Mouse (Mus musculus) limb, embryonic 15.5 days (tissue): Measurements from ENCODE around the gene Gkn2. TPM values are rescaled to one million over a fixed set of nuclear protein-coding genes. Genes with fewer than 3 reads are reported as not detected.

Experiments
- ATAC-seq: fragments of 200-750 bp; cut with Nextera tagmentation; 2 replicates; pipeline ENCODE4 v1.8.0; 2017; ENCODE audit warnings: low read depth, moderate TSS enrichment; ENCODE audit not compliant: insufficient number of reproducible peaks, low FRiP score, low TSS enrichment
- H3K27ac ChIP-seq: fragments of 300-500 bp; sonication (generic); 2 replicates; pipeline ENCODE4 v1.5.1; 2015; ENCODE audit warnings: moderate library complexity, mild to moderate bottlenecking, inconsistent platforms
- H3K27me3 ChIP-seq: fragments of 300-500 bp; sonication (generic); 2 replicates; pipeline ENCODE4 v1.6.1; 2015; ENCODE audit warnings: inconsistent platforms
- H3K36me3 ChIP-seq: fragments of 300-500 bp; sonication (generic); 2 replicates; pipeline ENCODE4 v1.6.1; 2015; ENCODE audit warnings: inconsistent platforms
- H3K4me1 ChIP-seq: fragments of 300-500 bp; sonication (generic); 2 replicates; pipeline ENCODE4 v1.6.1; 2015; ENCODE audit warnings: inconsistent platforms
- H3K4me2 ChIP-seq: fragments of 300-500 bp; sonication (generic); 2 replicates; pipeline ENCODE4 v1.6.1; 2015; ENCODE audit warnings: mild to moderate bottlenecking, inconsistent platforms
- H3K4me3 ChIP-seq: fragments of 300-500 bp; sonication (generic); 2 replicates; pipeline ENCODE4 v1.5.1; 2015; ENCODE audit warnings: mild to moderate bottlenecking, inconsistent platforms
- H3K9ac ChIP-seq: fragments of 300-500 bp; sonication (generic); 2 replicates; pipeline ENCODE4 v1.6.1; 2015; ENCODE audit warnings: inconsistent platforms
- H3K9me3 ChIP-seq: fragments of 300-500 bp; sonication (generic); 2 replicates; pipeline ENCODE4 v1.6.1; 2016; ENCODE audit warnings: inconsistent platforms
- WGBS: fragments of 180-500 bp; shearing (Covaris S2); methylation state at CpG from one replicate; pipeline ENCODE4 v1.1.7; 2015; 5-methylcytosine and 5-hydroxymethylcytosine counted together
- polyA plus RNA-seq: library from polyadenylated mRNA; unstranded; fragments of >200 nt; fragmentation: Nextera tagmentation; extraction: Ambion mirVana; gene quantifications from 2 replicates; pipeline ENCODE4 v1.2.1, GENCODE M21; 2015

The Gkn2 gene
- polyA plus RNA-seq: not detected in 2 replicates

- 89% methylated on average over 9 of the region's 9 CpGs for WGBS
- Histone ChIP-seq H3K4me2 (no peak within 1 kb of the TSS), H3K4me1 (no peaks in the 10 kb centered on the region), H3K4me3 (no peak within 1 kb of the TSS), H3K9ac (no peak within 1 kb of the TSS), H3K27ac (no peak within 1 kb of the TSS), H3K27me3 (no peaks in the 10 kb centered on the region), H3K9me3 (no peaks in the 10 kb centered on the region), H3K36me3 (no peaks in the 10 kb centered on the region)
- ATAC-seq: no peak
Measured at GRCm38 (mm10) chr6:87373057-87373456, at the start of gene Gkn2. Gene Gkn2 (plus strand): TSS chr6:87373357.

- Histone ChIP-seq H3K9me3 (no peaks in the 10 kb centered on the region), H3K27ac (no peak overlapping the region), H3K27me3 (no peaks in the 10 kb centered on the region), H3K36me3 (no peaks in the 10 kb centered on the region), H3K4me3 (no peak overlapping the region), H3K4me1 (peaks cover 16% of the 10 kb centered on the region), H3K9ac (no peak overlapping the region), H3K4me2 (no peak overlapping the region)
- WGBS: 93% methylated on average over 2 of the region's 2 CpGs
- ATAC-seq: no peak
Measured at GRCm38 (mm10) chr6:87323381-87323780, 49.8 kb upstream of the Gkn2 start.

GRCm38 (mm10) chr6:87326932-87327331, 46.2 kb upstream of the Gkn2 start:
- H3K4me3 ChIP-seq: no peak overlapping the region
- peaks cover 43% of the 10 kb centered on the region for H3K4me1 ChIP-seq
- no peak overlapping the region for H3K27ac ChIP-seq
- H3K36me3 ChIP-seq: no peaks in the 10 kb centered on the region
- H3K27me3 ChIP-seq: no peaks in the 10 kb centered on the region
- H3K9me3 ChIP-seq: no peaks in the 10 kb centered on the region
- no peak for ATAC-seq
- WGBS: 78% methylated on average over 2 of the region's 2 CpGs
- no peak overlapping the region for H3K4me2 ChIP-seq
- H3K9ac ChIP-seq: no peak overlapping the region

- Histone ChIP-seq H3K4me2 (no peak overlapping the region), H3K4me1 (peaks cover 50% of the 10 kb centered on the region), H3K36me3 (no peaks in the 10 kb centered on the region), H3K9me3 (no peaks in the 10 kb centered on the region), H3K27me3 (no peaks in the 10 kb centered on the region), H3K9ac (no peak overlapping the region), H3K27ac (0 out of 2 replicates have a peak overlapping the region, but pooled peaks have one; percentile 19), H3K4me3 (no peak overlapping the region)
- WGBS: 77% methylated on average over 22 of the region's 22 CpGs
- ATAC-seq: no peak
Measured at GRCm38 (mm10) chr6:87328265-87329173, 44.6 kb upstream of the Gkn2 start.

GRCm38 (mm10) chr6:87332380-87332779, 40.8 kb upstream of the Gkn2 start:
- no peaks in the 10 kb centered on the region for H3K36me3 ChIP-seq
- H3K9ac ChIP-seq: no peak overlapping the region
- H3K4me1 ChIP-seq: peaks cover 53% of the 10 kb centered on the region
- no peak for ATAC-seq
- 39% methylated on average over 2 of the region's 2 CpGs for WGBS
- H3K27ac ChIP-seq: no peak overlapping the region
- no peaks in the 10 kb centered on the region for H3K27me3 ChIP-seq
- peak overlapping the region; percentile 68 for H3K4me2 ChIP-seq
- H3K4me3 ChIP-seq: peak overlapping the region; percentile 85
- no peaks in the 10 kb centered on the region for H3K9me3 ChIP-seq

- H3K9ac ChIP-seq: peak overlapping the region; percentile 87
- H3K9me3 ChIP-seq: no peaks in the 10 kb centered on the region
- no peaks in the 10 kb centered on the region for H3K27me3 ChIP-seq
- peaks cover 42% of the 10 kb centered on the region for H3K4me1 ChIP-seq
- peak overlapping the region; percentile 96 for H3K27ac ChIP-seq
- no peaks in the 10 kb centered on the region for H3K36me3 ChIP-seq
- H3K4me3 ChIP-seq: peak overlapping the region; percentile 85
- 2% methylated on average over 11 of the region's 11 CpGs for WGBS
- peak; percentile 61; the same call in 1 of the 2 replicates for ATAC-seq
- peak overlapping the region; percentile 68 for H3K4me2 ChIP-seq
Measured at GRCm38 (mm10) chr6:87334361-87335090, 38.6 kb upstream of the Gkn2 start.

GRCm38 (mm10) chr6:87335091-87335934, 37.8 kb upstream of the Gkn2 start, which contains the start of gene Antxr1:
Gene Antxr1 (minus strand): TSS chr6:87335821.
- H3K4me3 ChIP-seq: peak within 1 kb of the TSS; percentile 85
- no peaks in the 10 kb centered on the region for H3K27me3 ChIP-seq
- no peaks in the 10 kb centered on the region for H3K36me3 ChIP-seq
- H3K9ac ChIP-seq: peak within 1 kb of the TSS; percentile 87
- peak within 1 kb of the TSS; percentile 96 for H3K27ac ChIP-seq
- H3K9me3 ChIP-seq: no peaks in the 10 kb centered on the region
- H3K4me1 ChIP-seq: peaks cover 34% of the 10 kb centered on the region
- peak within 1 kb of the TSS; percentile 68 for H3K4me2 ChIP-seq
- peak; percentile 78 for ATAC-seq
- WGBS: under 1% methylated on average over 54 of the region's 54 CpGs

GRCm38 (mm10) chr6:87335935-87336295, 37.2 kb upstream of the Gkn2 start:
- Histone ChIP-seq H3K27me3 (no peaks in the 10 kb centered on the region), H3K4me2 (peak overlapping the region; percentile 68), H3K9ac (no peak overlapping the region), H3K36me3 (no peaks in the 10 kb centered on the region), H3K27ac (no peak overlapping the region), H3K9me3 (no peaks in the 10 kb centered on the region), H3K4me3 (peak overlapping the region; percentile 85), H3K4me1 (peaks cover 28% of the 10 kb centered on the region)
- ATAC-seq: 0 out of 2 replicates have a peak, but pooled peaks have one; percentile 4
- WGBS: 28% methylated on average over 6 of the region's 6 CpGs

- ATAC-seq: no peak
- Histone ChIP-seq H3K4me2 (no peak within 1 kb of the TSS), H3K36me3 (no peaks in the 10 kb centered on the region), H3K4me1 (no peaks in the 10 kb centered on the region), H3K9me3 (no peaks in the 10 kb centered on the region), H3K27me3 (no peaks in the 10 kb centered on the region), H3K9ac (no peak within 1 kb of the TSS), H3K27ac (no peak within 1 kb of the TSS), H3K4me3 (no peak within 1 kb of the TSS)
- WGBS: 87% methylated on average over 8 of the region's 8 CpGs
Measured at GRCm38 (mm10) chr6:87350829-87351228, 22.3 kb upstream of the Gkn2 start, which contains the start of gene Gkn1. Gene Gkn1 (minus strand): TSS chr6:87350942.

- Histone ChIP-seq H3K27me3 (no peaks in the 10 kb centered on the region), H3K27ac (no peak overlapping the region), H3K36me3 (no peaks in the 10 kb centered on the region), H3K4me3 (no peak overlapping the region), H3K4me1 (no peaks in the 10 kb centered on the region), H3K4me2 (no peak overlapping the region), H3K9ac (no peak overlapping the region), H3K9me3 (no peaks in the 10 kb centered on the region)
- no peak for ATAC-seq
- 65% methylated on average over 5 of the region's 5 CpGs for WGBS
Measured at GRCm38 (mm10) chr6:87354441-87354840, 18.7 kb upstream of the Gkn2 start.

- no peaks in the 10 kb centered on the region for H3K36me3 ChIP-seq
- no peak overlapping the region for H3K4me2 ChIP-seq
- WGBS: 81% methylated on average over 5 of the region's 5 CpGs
- no peak overlapping the region for H3K9ac ChIP-seq
- no peaks in the 10 kb centered on the region for H3K27me3 ChIP-seq
- no peak overlapping the region for H3K27ac ChIP-seq
- H3K9me3 ChIP-seq: no peaks in the 10 kb centered on the region
- H3K4me1 ChIP-seq: no peaks in the 10 kb centered on the region
- no peak overlapping the region for H3K4me3 ChIP-seq
- ATAC-seq: no peak
Measured at GRCm38 (mm10) chr6:87369223-87369622, 3.9 kb upstream of the Gkn2 start.
